Mouse (Mus musculus) embryonic facial prominence, embryonic 14.5 days (tissue): ENCODE measurements around the gene Chchd10. TPM values are rescaled to one million over a fixed set of nuclear protein-coding genes. Genes with fewer than 3 reads are reported as not detected.

Experiments used
- ATAC-seq: fragments of 200-750 bp; cut with Nextera tagmentation; 2 replicates; pipeline ENCODE4 v1.8.0; 2017; ENCODE audit warnings: low read depth, moderate number of reproducible peaks, moderate TSS enrichment
- DNase-seq: peaks from one replicate; pipeline ENCODE4 v3.0.0-alpha.2; 2015; ENCODE audit warnings: low spot score
- H3K27ac ChIP-seq: fragments of 300-500 bp; sonication (generic); replicated peaks from 2 replicates; pipeline ENCODE4 v1.5.1; 2014; ENCODE audit warnings: low read depth, mild to moderate bottlenecking, low read length, moderate library complexity
- H3K27me3 ChIP-seq: fragments of 300-500 bp; sonication (generic); replicated peaks from 2 replicates; pipeline ENCODE4 v1.6.1; 2014; ENCODE audit warnings: low read length; ENCODE audit not compliant: control insufficient read depth, insufficient read depth
- H3K36me3 ChIP-seq: fragments of 300-500 bp; sonication (generic); 2 replicates; pipeline ENCODE4 v1.6.1; 2014; ENCODE audit warnings: low read length, mixed read lengths; ENCODE audit not compliant: control insufficient read depth, insufficient read depth
- H3K4me1 ChIP-seq: fragments of 300-500 bp; sonication (generic); 2 replicates; pipeline ENCODE4 v1.6.1; 2014; ENCODE audit warnings: antibody characterized with exemption, low read length; ENCODE audit not compliant: control insufficient read depth, insufficient read depth
- H3K4me2 ChIP-seq: fragments of 300-500 bp; sonication (generic); 2 replicates; pipeline ENCODE4 v1.6.1; 2014; ENCODE audit warnings: low read depth, mild to moderate bottlenecking, low read length, moderate library complexity, mixed read lengths
- H3K4me3 ChIP-seq: fragments of 300-500 bp; sonication (generic); 2 replicates; pipeline ENCODE4 v1.5.1; 2014; ENCODE audit warnings: low read depth, mild to moderate bottlenecking, low read length
- H3K9ac ChIP-seq: fragments of 300-500 bp; sonication (generic); 2 replicates; pipeline ENCODE4 v1.6.1; 2014; ENCODE audit warnings: low read depth, mild to moderate bottlenecking, low read length, moderate library complexity, mixed read lengths
- H3K9me3 ChIP-seq: fragments of 300-500 bp; sonication (generic); 2 replicates; pipeline ENCODE4 v1.6.1; 2016; ENCODE audit warnings: low read length; ENCODE audit not compliant: control insufficient read depth
- WGBS: fragments of 180-500 bp; shearing (Covaris S2); extraction: QIAGEN DNeasy Blood & Tissue Kit; methylation state at CpG from one replicate; pipeline ENCODE4 v1.1.7; 2014; 5-methylcytosine and 5-hydroxymethylcytosine counted together
- polyA plus RNA-seq: library from polyadenylated mRNA; unstranded; fragments of >200 nt; fragmentation: Nextera tagmentation; extraction: Ambion mirVana; gene quantifications from 2 replicates; pipeline ENCODE4 v1.2.1, GENCODE M21; 2014

Chchd10 gene
- polyA plus RNA-seq, 1 experiment from 2014 or later = 53.3 TPM

DNA sequence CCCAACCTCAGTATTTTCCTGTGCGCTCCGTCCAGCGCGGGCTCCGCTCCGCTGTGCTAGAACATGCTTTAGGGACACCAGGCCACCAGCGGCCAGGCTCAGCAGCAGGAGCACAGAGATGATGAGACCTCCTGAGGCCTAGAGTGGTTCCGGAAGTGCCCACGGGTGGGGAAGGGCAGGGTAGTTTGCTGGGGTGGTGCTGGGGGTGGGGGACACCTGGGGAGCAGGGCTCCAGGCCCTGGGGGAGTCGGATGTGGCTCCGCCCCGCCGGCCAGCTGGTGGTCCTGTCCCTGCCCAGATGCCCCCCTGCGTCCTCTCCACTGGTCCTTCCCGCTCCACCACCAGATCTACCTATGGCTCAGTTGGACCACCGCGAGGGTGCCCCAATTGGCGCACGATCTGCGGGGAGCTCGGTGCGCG lies 17.9 kb downstream of the Chchd10 start:
- Histone ChIP-seq H3K4me3 (peak overlapping the region; percentile 44), H3K27me3 (0 out of 2 replicates have a peak, but pooled peaks cover 4% of the 10 kb centered on the region), H3K9ac (peak overlapping the region; percentile 67), H3K36me3 (no peaks in the 10 kb centered on the region), H3K9me3 (no peaks in the 10 kb centered on the region), H3K4me1 (0 out of 2 replicates have a peak, but pooled peaks cover 7% of the 10 kb centered on the region), H3K27ac (no peak overlapping the region), H3K4me2 (peak overlapping the region; percentile 94)
- ATAC-seq = peak; percentile 62
- WGBS = 3% methylated on average over 19 of the region's 23 CpGs
- DNase-seq = peak; percentile 48

DNA sequence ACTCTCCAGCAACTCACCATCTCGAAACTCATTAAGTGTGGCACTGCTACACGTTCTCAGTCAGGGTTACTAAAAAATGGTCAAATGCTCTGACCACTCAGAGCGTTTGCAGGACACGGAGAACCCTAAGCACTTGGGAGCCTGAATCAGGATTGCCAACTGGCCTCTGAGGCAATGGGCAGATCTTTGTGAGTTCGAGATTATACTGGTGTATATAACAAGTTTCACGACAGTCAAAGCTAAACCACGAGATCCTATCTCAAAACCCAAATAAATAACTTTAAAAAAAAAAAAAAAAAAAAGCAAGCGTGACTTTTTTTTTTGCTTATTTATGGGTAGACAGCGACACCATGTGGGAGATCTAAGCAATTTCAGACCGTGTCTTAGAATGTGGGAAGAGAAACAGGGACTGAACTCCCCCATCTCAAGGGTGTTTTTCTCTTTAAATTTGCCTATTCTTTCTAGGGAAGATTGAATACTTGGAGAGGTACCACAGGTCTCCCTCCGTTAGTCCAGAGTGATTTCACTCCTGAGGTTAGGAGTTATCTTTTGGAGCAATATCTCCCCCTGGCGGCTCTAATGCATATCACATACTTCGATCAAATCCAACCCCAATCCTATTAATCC lies 18.6 kb downstream of the Chchd10 start:
- H3K4me2 ChIP-seq = peak overlapping the region; percentile 94
- H3K9me3 ChIP-seq = no peaks in the 10 kb centered on the region
- H3K27me3 ChIP-seq = 0 out of 2 replicates have a peak, but pooled peaks cover 4% of the 10 kb centered on the region
- H3K4me3 ChIP-seq = peak overlapping the region; percentile 44
- peak; percentile 65 for DNase-seq
- ATAC-seq = no peak; the same call in 1 of the 2 replicates
- no peak overlapping the region for H3K27ac ChIP-seq
- H3K36me3 ChIP-seq = no peaks in the 10 kb centered on the region
- WGBS = 5% methylated on average over 13 of the region's 13 CpGs
- peak overlapping the region; percentile 67 for H3K9ac ChIP-seq
- 0 out of 2 replicates have a peak, but pooled peaks cover 7% of the 10 kb centered on the region for H3K4me1 ChIP-seq

DNA sequence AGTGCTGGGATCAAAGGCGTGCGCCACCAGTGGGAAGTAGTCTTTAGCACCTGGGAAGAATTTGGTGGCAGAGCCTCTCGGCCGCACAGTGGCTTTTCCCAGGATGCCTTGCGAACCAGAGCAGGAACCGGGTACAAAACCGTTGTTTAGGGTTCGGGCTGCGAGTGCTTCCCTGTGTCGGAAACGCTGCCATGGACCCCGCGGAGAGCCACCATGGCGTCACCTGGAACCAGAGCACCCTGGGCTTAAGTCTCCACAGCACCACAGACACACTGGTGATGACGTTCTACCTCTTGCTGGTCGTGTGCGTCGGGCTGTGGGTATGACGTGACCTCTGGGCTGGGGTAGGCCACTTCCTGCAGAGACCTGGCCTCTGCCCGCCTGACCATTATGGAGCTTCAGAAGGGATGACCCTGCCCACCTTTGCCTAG lies 21.5 kb downstream of the Chchd10 start, which contains the start of gene Gm5134:
Gene Gm5134 (plus strand): TSS at position 134 of the 431 bp plus-strand sequence.
- Histone ChIP-seq H3K9me3 (no peaks in the 10 kb centered on the region), H3K4me3 (peak within 1 kb of the TSS; percentile 8; the same call in 1 of the 2 replicates), H3K27ac (no peak within 1 kb of the TSS), H3K36me3 (no peaks in the 10 kb centered on the region), H3K9ac (0 out of 2 replicates have a peak within 1 kb of the TSS, but pooled peaks have one; percentile 14), H3K4me1 (0 out of 2 replicates have a peak, but pooled peaks cover 7% of the 10 kb centered on the region), H3K4me2 (peak within 1 kb of the TSS; percentile 40), H3K27me3 (0 out of 2 replicates have a peak, but pooled peaks cover 4% of the 10 kb centered on the region)
- WGBS = 40% methylated on average over 16 of the region's 20 CpGs
- no peak for ATAC-seq
- no peak for DNase-seq

DNA sequence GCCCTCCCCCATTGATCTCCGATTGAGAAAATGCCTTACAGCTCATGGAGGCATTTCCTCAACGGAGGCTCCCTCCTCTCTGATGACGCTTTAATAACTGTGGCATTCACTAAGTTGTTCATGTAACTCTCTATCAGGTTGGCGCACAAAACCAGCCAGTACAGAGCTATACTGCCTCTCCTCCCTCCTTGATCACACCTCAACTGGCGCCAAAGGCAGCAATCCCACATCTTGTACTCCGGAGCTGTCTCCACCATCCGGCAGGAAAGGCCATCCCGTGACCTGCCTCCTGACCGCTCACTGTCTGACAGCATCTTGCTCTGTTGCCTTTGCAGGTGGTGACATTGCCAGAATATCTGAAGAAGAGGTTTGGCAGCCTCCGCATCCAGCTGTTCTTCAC lies 40.9 kb downstream of the Chchd10 start:
- H3K4me3 ChIP-seq = no peak overlapping the region
- 89% methylated on average over 10 of the region's 10 CpGs for WGBS
- ATAC-seq (no peak), DNase-seq (no peak)
- no peaks in the 10 kb centered on the region for H3K27me3 ChIP-seq
- H3K27ac ChIP-seq = no peak overlapping the region
- H3K4me1 ChIP-seq = no peaks in the 10 kb centered on the region
- no peak overlapping the region for H3K9ac ChIP-seq
- H3K4me2 ChIP-seq = no peak overlapping the region
- no peaks in the 10 kb centered on the region for H3K36me3 ChIP-seq
- no peaks in the 10 kb centered on the region for H3K9me3 ChIP-seq

DNA sequence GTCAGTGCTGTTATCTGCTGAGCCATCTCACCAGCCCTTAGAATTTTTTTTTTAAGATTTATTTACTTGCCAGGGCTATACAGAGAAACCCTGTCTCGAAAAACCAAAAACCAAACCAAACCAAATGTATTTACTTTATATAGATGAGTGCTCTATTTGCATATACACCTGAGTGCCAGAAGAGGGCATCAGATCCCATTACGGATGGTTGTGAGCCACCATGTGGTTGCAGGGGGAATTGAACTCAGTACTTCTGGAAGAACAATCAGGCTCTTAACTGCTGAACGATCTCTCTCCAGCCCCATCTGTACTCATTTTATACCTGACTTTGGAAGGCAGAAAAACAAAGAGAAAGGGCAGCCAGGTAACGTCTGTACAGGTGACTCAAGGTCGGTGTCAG lies 42.3 kb downstream of the Chchd10 start:
- H3K36me3 ChIP-seq = no peaks in the 10 kb centered on the region
- DNase-seq (no peak), ATAC-seq (no peak)
- no peak overlapping the region for H3K27ac ChIP-seq
- H3K4me2 ChIP-seq = no peak overlapping the region
- WGBS = 76% methylated on average over 5 of the region's 5 CpGs
- H3K9me3 ChIP-seq = no peaks in the 10 kb centered on the region
- no peak overlapping the region for H3K4me3 ChIP-seq
- H3K9ac ChIP-seq = no peak overlapping the region
- no peaks in the 10 kb centered on the region for H3K4me1 ChIP-seq
- no peaks in the 10 kb centered on the region for H3K27me3 ChIP-seq

DNA sequence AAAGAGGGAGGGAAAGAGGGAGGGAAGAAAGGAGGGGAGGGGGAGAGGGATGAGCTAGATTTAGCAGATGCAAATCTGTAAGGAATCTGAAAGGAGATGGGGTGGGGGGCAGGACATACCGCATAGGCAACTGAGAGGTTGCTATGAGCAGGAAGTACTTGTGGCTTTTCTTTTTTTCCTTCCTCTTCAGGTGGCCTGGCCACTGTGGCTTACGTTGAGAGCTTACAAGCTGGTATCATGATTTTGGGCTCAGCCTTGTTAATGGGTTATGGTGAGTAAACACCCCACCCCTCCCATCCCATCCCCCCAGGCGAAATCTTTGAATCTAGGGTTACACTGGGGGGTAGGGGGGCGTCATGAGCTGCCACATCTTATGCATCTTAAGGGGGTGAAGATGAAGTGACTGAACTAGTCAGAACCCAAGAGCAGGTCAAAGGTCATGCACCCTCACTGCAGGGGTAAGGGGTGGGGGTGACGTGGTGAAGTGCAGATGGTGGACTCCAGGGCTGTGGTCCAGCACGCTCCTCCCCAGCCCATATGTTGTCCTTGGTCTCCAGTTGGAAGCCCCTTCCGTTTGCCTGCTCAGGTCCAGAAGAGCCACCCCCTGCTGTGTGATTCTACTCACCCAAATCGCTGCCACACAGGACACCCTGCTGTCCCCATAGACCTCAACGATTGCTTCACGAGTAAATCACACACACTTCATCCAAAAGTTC lies 45.3 kb downstream of the Chchd10 start:
- no peaks in the 10 kb centered on the region for H3K4me1 ChIP-seq
- H3K36me3 ChIP-seq = no peaks in the 10 kb centered on the region
- WGBS = 45% methylated on average over 10 of the region's 10 CpGs
- no peak for DNase-seq
- ATAC-seq = no peak
- no peaks in the 10 kb centered on the region for H3K9me3 ChIP-seq
- H3K27ac ChIP-seq = no peak overlapping the region
- H3K27me3 ChIP-seq = no peaks in the 10 kb centered on the region
- H3K4me2 ChIP-seq = no peak overlapping the region
- no peak overlapping the region for H3K4me3 ChIP-seq
- H3K9ac ChIP-seq = no peak overlapping the region

DNA sequence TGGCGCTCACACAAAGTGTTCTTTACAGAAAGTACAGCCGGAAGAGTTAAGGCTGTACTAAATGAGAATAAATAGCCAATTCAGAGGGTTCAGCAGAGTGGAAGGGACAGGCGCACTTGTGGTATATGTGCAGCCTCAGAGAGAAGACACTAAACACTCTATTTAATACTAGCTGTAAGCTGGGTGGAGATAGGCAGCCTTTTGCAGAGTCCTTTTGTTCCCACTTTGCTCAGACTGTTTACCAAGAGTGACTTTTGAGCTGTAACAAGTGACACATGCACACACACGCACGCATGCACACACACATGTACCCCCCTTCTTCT lies 45.9 kb downstream of the Chchd10 start:
- H3K27me3 ChIP-seq = no peaks in the 10 kb centered on the region
- ATAC-seq = no peak
- WGBS = 89% methylated on average over 5 of the region's 5 CpGs
- no peaks in the 10 kb centered on the region for H3K4me1 ChIP-seq
- no peak overlapping the region for H3K27ac ChIP-seq
- DNase-seq = no peak
- no peak overlapping the region for H3K9ac ChIP-seq
- H3K9me3 ChIP-seq = no peaks in the 10 kb centered on the region
- H3K4me3 ChIP-seq = no peak overlapping the region
- no peaks in the 10 kb centered on the region for H3K36me3 ChIP-seq
- H3K4me2 ChIP-seq = no peak overlapping the region

DNA sequence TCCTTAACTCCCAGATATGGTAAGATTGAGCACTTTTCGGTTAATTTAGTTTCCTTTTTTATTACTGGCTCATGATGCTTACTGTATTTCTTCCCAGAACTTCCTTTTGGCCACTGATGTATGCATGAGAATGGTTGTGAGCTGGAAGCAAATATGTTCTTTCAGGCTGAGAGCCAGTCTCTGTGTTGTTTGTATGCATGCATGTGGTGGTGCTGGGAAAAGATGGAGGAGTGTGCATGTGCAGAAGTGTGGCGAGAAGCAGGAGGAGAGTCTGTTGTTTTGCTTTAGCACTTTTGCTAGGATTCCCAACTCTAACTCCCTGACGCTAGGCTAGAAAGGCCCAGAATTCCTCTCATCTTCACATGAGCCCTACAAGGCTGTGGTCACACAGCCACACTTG lies 46.5 kb downstream of the Chchd10 start:
- Histone ChIP-seq H3K9ac (no peak overlapping the region), H3K36me3 (no peaks in the 10 kb centered on the region), H3K4me1 (no peaks in the 10 kb centered on the region), H3K4me2 (no peak overlapping the region), H3K27me3 (no peaks in the 10 kb centered on the region), H3K9me3 (no peaks in the 10 kb centered on the region), H3K27ac (no peak overlapping the region), H3K4me3 (no peak overlapping the region)
- DNase-seq = no peak
- ATAC-seq = no peak
- WGBS = 85% methylated on average over 3 of the region's 3 CpGs
